Mouse (Mus musculus): Measurements from ENCODE around the gene Aqp3. TPM values are rescaled to one million over a fixed set of nuclear protein-coding genes. Genes with fewer than 3 reads are reported as not detected.

Gene Aqp3
- polyA plus RNA-seq, 1 experiment, result 15.7 TPM

DNA sequence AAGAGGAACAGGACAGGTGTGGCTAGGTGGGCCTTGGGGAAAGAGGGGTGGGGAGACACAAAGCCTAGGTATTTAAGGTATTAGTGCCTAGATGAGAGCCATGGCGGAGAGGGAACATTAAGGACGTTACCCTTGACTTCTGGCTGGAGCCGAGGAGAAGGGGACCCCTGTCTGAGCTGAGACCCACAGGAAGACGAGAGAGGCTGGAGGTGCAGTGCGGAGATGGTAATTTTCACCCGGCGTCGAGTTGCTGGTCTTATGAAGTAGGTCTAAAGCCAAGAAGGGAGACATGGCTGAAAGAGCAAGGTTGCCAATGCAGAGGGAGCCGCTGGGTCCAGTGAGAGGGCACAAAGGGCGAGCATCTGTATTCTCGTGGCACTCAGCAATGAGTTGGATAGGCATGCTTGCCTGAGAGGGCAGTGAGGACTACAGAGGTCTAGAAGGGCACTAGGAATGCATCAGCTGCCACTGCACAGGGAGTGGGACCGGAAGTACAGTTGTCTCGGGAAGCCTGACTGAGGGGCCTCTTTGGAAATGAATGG is 51.7 kb downstream of the Aqp3 start:
- no peak for TF ChIP-seq CTCF (IDR thresholded peaks at IDR 0.05; ENCODE audit: low read depth, low read length)
- no peak for TF ChIP-seq POLR2A (IDR thresholded peaks at IDR 0.05; ENCODE audit: insufficient read depth, low read length)
- no peak for TF ChIP-seq EP300 (IDR thresholded peaks at IDR 0.05; ENCODE audit: insufficient read depth, low read depth, low read length)
- H3K9me3 ChIP-seq (replicated peaks; ENCODE audit: control insufficient read depth, insufficient read depth, low read length, poor library complexity, severe bottlenecking), result no peaks in the 10 kb centered on the region
- H3K9ac ChIP-seq (ENCODE audit: low read depth, poor library complexity, severe bottlenecking), result no peak overlapping the region
- H3K27me3 ChIP-seq (ENCODE audit: control insufficient read depth, insufficient read depth, low read length, poor library complexity, severe bottlenecking), result no peaks in the 10 kb centered on the region
- H3K4me3 ChIP-seq (ENCODE audit: low read depth, low read length), result no peak overlapping the region
- H3K27ac ChIP-seq (ENCODE audit: insufficient read depth, low read length), result no peak overlapping the region
- no peaks in the 10 kb centered on the region for H3K36me3 ChIP-seq (ENCODE audit: control insufficient read depth, insufficient read depth, low read length, poor library complexity, severe bottlenecking)
- no peaks in the 10 kb centered on the region for H3K4me1 ChIP-seq (ENCODE audit: control insufficient read depth, insufficient read depth, low read length)

DNA sequence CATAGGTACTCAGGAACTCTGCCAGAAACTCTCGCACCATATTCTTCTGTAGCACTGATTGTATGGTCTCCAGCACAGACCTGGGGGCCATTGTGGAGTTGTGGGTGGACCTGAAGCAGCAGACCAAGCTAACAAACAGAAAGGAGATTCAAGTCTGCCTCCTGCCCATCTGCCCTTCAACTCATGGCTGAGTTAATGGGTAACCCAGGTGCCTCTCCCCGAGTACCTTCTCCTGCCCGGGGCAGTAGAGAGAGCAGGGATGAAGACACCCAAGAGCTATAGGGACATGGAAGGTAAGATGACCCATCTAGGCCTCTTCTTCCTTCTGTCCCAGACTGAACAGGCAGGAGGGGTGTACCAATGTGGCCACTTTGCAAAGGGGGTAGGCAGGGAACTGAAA is 52.7 kb downstream of the Aqp3 start:
- no peak overlapping the region for H3K27ac ChIP-seq (ENCODE audit: insufficient read depth, low read length)
- H3K36me3 ChIP-seq (ENCODE audit: control insufficient read depth, insufficient read depth, low read length, poor library complexity, severe bottlenecking), result no peaks in the 10 kb centered on the region
- H3K9me3 ChIP-seq (replicated peaks; ENCODE audit: control insufficient read depth, insufficient read depth, low read length, poor library complexity, severe bottlenecking), result no peaks in the 10 kb centered on the region
- H3K4me3 ChIP-seq (ENCODE audit: low read depth, low read length), result no peak overlapping the region
- no peaks in the 10 kb centered on the region for H3K27me3 ChIP-seq (ENCODE audit: control insufficient read depth, insufficient read depth, low read length, poor library complexity, severe bottlenecking)
- H3K4me1 ChIP-seq (ENCODE audit: control insufficient read depth, insufficient read depth, low read length), result no peaks in the 10 kb centered on the region
- no peak for TF ChIP-seq POLR2A (IDR thresholded peaks at IDR 0.05; ENCODE audit: insufficient read depth, low read length)
- no peak for TF ChIP-seq CTCF (IDR thresholded peaks at IDR 0.05; ENCODE audit: low read depth, low read length)
- TF ChIP-seq EP300 (IDR thresholded peaks at IDR 0.05; ENCODE audit: insufficient read depth, low read depth, low read length), result no peak
- H3K9ac ChIP-seq (ENCODE audit: low read depth, poor library complexity, severe bottlenecking), result no peak overlapping the region

DNA sequence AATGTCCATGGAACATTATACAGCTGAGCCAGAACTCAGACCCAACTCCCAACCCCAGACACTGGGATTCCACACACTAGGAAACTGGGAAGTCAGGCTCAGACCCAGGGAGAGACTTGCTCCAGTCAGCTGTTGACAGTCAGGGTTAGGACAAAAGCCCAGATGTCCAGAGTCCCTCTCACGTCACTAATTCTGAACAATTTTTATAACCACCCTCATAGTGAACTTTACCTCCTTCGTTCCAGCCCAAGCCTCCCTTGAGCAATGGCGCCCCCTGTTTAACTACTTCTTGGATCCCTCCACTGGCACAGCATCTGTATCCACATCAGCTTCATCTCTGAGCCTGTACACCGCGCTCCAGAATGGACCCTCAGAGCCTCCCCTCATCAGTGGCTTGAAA is 54.0 kb downstream of the Aqp3 start:
- Histone ChIP-seq H3K9me3 (replicated peaks; ENCODE audit: control insufficient read depth, insufficient read depth, low read length, poor library complexity, severe bottlenecking) (no peaks in the 10 kb centered on the region), H3K4me3 (ENCODE audit: low read depth, low read length) (no peak overlapping the region), H3K27ac (ENCODE audit: insufficient read depth, low read length) (no peak overlapping the region), H3K27me3 (ENCODE audit: control insufficient read depth, insufficient read depth, low read length, poor library complexity, severe bottlenecking) (no peaks in the 10 kb centered on the region), H3K36me3 (ENCODE audit: control insufficient read depth, insufficient read depth, low read length, poor library complexity, severe bottlenecking) (no peaks in the 10 kb centered on the region), H3K9ac (ENCODE audit: low read depth, poor library complexity, severe bottlenecking) (no peak overlapping the region), H3K4me1 (ENCODE audit: control insufficient read depth, insufficient read depth, low read length) (no peaks in the 10 kb centered on the region)
- no peak for TF ChIP-seq POLR2A (IDR thresholded peaks at IDR 0.05; ENCODE audit: insufficient read depth, low read length)
- TF ChIP-seq EP300 (IDR thresholded peaks at IDR 0.05; ENCODE audit: insufficient read depth, low read depth, low read length), result no peak
- TF ChIP-seq CTCF (IDR thresholded peaks at IDR 0.05; ENCODE audit: low read depth, low read length), result peak; percentile 38

DNA sequence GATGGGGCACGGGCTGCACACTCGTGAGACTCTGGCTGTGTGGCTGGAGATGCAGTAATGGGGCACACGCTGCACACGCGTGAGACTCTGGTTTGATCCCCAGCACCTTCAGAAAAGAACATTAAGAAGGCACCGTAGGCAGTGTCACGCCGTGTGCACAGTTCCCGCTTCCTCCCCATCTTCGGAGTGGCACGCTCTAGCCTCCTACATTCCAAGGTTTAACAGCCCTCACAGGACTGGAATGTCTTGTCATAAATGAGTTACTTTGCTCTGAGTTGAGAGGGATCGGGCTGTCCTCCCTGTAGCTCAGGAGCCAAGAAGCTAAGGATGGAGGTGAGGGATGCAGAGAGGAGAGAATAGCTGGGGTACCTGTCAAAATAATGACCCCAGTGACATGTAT is 55.1 kb downstream of the Aqp3 start:
- no peak overlapping the region for H3K27ac ChIP-seq (ENCODE audit: insufficient read depth, low read length)
- H3K9me3 ChIP-seq (replicated peaks; ENCODE audit: control insufficient read depth, insufficient read depth, low read length, poor library complexity, severe bottlenecking), result no peaks in the 10 kb centered on the region
- H3K36me3 ChIP-seq (ENCODE audit: control insufficient read depth, insufficient read depth, low read length, poor library complexity, severe bottlenecking), result no peaks in the 10 kb centered on the region
- H3K4me1 ChIP-seq (ENCODE audit: control insufficient read depth, insufficient read depth, low read length), result no peaks in the 10 kb centered on the region
- no peaks in the 10 kb centered on the region for H3K27me3 ChIP-seq (ENCODE audit: control insufficient read depth, insufficient read depth, low read length, poor library complexity, severe bottlenecking)
- TF ChIP-seq EP300 (IDR thresholded peaks at IDR 0.05; ENCODE audit: insufficient read depth, low read depth, low read length) (no peak), CTCF (IDR thresholded peaks at IDR 0.05; ENCODE audit: low read depth, low read length) (no peak), POLR2A (IDR thresholded peaks at IDR 0.05; ENCODE audit: insufficient read depth, low read length) (no peak)
- no peak overlapping the region for H3K4me3 ChIP-seq (ENCODE audit: low read depth, low read length)
- H3K9ac ChIP-seq (ENCODE audit: low read depth, poor library complexity, severe bottlenecking), result no peak overlapping the region

Other genes starting within 250 kb of the Aqp3 start
- 40.0 and 40.7 TPM in 2 replicates for gene B4galt1, start 244.2 kb downstream of the Aqp3 start, polyA plus RNA-seq (2011; ENCODE audit: insufficient read depth, insufficient read length, low read depth, missing spikeins)
- not detected in 2 replicates for gene Spink4, start 178.1 kb downstream of the Aqp3 start, polyA plus RNA-seq (2011; ENCODE audit: insufficient read depth, insufficient read length, low read depth, missing spikeins)
- 102 and 106 TPM in 2 replicates for gene Bag1, start 149.9 kb downstream of the Aqp3 start, polyA plus RNA-seq (2011; ENCODE audit: insufficient read depth, insufficient read length, low read depth, missing spikeins)
- gene Chmp5, start 149.8 kb downstream of the Aqp3 start, polyA plus RNA-seq (2011; ENCODE audit: insufficient read depth, insufficient read length, low read depth, missing spikeins), result 117 and 120 TPM in 2 replicates
- gene Nfx1, start 127.3 kb downstream of the Aqp3 start, polyA plus RNA-seq (2011; ENCODE audit: insufficient read depth, insufficient read length, low read depth, missing spikeins), result 97.6 and 104 TPM in 2 replicates
- gene Aqp7, start 50.0 kb downstream of the Aqp3 start, polyA plus RNA-seq (2011; ENCODE audit: insufficient read depth, insufficient read length, low read depth, missing spikeins), result not detected in 2 replicates
- gene Nol6, start 26.3 kb upstream of the Aqp3 start, polyA plus RNA-seq (2011; ENCODE audit: insufficient read depth, insufficient read length, low read depth, missing spikeins), result 56.0 and 56.1 TPM in 2 replicates
- 130 and 134 TPM in 2 replicates for gene Ube2r2, start 37.6 kb upstream of the Aqp3 start, polyA plus RNA-seq (2011; ENCODE audit: insufficient read depth, insufficient read length, low read depth, missing spikeins)
- gene Ubap2, start 177.0 kb upstream of the Aqp3 start, polyA plus RNA-seq (2011; ENCODE audit: insufficient read depth, insufficient read length, low read depth, missing spikeins), result 144 TPM in 2 replicates
- 51.1 and 53.0 TPM in 2 replicates for gene Dcaf12, start 216.7 kb upstream of the Aqp3 start, polyA plus RNA-seq (2011; ENCODE audit: insufficient read depth, insufficient read length, low read depth, missing spikeins)

Measured in ES-Bruce4 (cell line).